Mouse (Mus musculus) CD4-positive, CD25-positive, alpha-beta regulatory T cell, adult 2 months (primary cell): ENCODE results near the gene Pcbd1.
A peak's percentile ranks its signal among the peaks of the same experiment; 100 is the strongest.
"Not testable (repeated sequence)": the region's sequence is repeated elsewhere in the genome, so short reads cannot be mapped to it uniquely, and the experiment has no call there.

Experiments
- DNase-seq: peaks from one replicate; pipeline ENCODE4 v3.0.0-alpha.2; 2012; ENCODE audit warnings: low read depth, low spot score

Gene Pcbd1

GRCm38 (mm10) chr10:61091866-61092265 is 2.7 kb downstream of the Pcbd1 start:
- no peak for DNase-seq

- no peak for DNase-seq
Measured at GRCm38 (mm10) chr10:61103564-61104114, 14.5 kb downstream of the Pcbd1 start.

DNA sequence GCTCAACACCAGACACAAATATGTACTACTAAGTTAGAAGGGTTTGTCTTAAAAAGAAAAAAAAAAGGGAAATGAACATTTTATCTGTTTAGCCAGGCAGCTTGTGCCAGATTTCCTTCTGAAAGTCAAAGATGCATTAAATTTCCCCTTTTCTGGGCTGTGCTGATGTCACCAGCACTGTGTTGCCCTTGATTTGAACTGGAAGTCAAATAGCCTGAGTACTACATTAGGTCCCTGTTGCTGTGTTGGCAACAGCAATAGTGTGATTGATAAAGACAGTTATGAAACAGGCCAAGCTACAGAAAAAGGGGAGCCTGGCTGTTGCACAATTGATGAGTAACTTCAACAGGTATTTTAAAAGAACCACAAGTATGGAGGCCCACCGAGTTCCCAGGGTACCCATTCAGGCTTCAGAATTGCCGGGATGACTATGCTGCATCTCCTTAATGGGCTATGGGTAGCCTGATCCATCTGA is 25.2 kb downstream of the Pcbd1 start:
- no peak for DNase-seq

DNA sequence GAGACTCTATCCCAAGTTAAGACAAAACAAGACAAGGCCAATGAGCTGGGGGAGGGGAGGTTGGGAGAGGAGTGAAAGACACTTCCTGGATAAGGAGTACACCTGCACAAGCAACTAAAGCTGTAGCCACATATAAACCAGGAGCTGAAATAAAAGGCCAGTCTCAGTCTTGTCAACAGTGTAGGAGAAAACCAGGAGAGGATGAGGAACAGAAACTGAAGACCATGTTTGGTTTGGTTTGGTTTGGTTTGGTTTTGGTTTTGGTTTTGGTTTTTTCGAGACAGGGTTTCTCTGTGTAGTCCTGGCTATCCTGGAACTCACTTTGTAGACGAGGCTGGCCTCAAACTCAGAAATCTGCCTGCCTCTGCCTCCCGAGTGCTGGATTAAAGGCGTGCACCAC is 32.6 kb downstream of the Pcbd1 start:
- not testable (repeated sequence) for DNase-seq

- DNase-seq, result no peak
Measured at GRCm38 (mm10) chr10:61123276-61123913, 34.3 kb downstream of the Pcbd1 start.

- no peak for DNase-seq
Measured at GRCm38 (mm10) chr10:61124462-61124861, 35.3 kb downstream of the Pcbd1 start.

DNA sequence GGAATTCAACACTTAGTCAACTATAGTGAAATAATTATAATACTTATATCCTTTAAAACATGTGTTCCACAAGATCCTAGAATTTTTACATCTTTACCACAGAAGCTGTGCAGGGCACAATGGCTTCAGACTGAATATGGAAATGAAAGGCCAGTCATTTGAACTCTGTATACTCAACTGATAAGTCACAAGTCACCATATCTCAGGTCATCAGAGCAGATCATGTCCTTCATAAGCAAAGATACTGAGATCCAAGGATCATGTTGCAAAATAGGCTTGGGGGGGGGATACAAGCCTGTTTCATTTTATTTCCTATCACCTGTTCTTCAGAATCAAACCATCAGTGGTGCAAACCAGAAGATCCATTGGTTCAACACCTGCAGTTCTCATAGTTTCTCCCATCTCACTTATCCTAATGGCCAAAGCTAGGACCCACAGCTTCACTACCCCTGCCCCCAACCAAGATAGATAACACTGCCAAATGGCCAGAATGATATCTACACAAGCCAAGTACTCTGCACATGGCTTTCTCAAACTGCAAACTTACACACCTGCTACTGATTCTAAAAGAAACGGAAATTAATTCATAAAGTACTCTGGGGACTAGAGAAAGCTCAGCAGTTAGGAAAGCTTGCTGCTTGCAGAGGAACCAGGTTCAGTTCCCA is 39.7 kb downstream of the Pcbd1 start:
- DNase-seq, result no peak

DNA sequence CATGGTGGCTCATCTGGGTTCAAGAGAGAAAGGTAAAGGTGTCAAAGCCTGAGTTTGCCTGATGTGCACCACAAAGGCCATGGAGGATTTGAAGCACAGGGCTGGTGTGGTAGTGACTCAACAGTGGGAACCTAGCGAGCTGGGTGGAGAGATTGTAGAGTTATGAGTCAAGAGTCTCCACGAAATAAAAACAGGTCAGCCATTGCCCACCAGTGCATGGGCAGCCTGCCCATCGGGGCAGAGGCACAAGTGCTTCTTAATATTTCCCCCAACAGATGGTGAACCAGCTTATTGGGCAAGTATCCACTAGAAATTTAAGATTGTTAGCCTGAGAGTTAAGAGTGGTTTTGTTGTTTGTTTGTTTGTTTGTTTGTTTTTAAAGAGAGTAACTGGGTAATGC is 41.8 kb downstream of the Pcbd1 start:
- no peak for DNase-seq

DNA sequence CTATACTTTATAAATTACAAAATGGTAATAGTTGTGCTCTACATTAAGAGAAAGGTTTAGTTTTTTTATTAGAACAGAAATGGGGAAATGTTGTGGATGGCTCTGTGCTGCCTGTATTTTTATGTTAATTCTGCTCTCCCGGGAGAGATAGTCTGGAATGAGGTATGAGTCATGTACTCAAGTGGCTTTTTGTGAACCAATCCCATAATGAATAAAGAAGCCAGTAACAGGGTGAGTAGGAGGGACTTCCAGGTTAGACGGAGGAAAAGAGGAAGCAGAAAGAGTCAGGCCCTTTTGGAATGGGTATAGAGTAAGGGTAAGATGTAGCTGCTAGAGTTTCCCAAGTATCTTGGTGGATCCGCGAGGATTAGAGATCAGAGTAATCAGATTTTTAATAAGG is 44.9 kb downstream of the Pcbd1 start:
- no peak for DNase-seq

DNA sequence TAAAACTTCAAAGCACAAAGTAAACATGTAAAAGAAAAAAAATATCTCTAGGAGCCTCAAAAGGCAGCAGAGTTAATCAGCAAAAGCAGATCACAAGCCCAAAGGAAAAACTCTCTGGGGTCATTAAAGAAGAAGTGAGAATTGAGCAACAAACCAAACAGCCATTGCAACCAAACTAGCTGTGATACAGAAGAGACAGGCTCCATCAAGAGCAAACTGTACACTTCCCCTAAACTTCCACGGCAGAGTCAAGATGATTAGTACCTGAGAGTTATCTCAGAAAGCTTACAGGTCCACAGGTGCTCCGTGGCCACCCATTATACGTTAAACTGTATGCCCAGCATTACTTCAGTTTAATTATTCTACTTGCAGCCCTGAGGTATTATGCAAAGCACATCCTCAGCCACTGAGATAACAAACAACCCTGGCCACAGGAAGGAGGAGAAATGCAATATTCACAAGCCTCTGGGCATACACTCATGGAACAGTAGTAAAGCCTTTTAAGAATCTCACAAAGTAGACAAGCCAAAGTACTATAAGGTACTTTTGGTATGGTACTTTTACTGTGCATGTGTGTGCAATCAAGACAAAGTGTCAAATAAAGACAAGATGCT is 46.2 kb downstream of the Pcbd1 start:
- DNase-seq, result no peak

DNA sequence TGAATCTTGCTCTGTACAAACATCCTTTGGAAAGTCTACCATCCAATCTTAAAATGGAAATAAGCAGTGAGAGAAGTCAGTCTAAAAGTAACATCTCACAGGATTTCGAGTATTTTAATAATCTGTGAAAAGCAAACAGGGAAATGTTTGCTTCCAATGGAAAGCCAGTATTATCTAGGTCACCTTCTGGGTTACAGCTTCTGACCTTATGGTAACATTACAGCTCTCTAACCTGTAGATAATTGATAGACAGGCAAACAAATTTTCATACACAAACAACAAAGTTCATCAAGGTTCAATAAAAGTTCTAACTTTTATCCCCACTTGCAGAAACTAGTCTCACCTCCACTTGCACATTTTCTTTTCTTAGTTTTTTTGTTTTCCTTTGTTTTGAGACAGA is 48.4 kb downstream of the Pcbd1 start:
- no peak for DNase-seq

DNA sequence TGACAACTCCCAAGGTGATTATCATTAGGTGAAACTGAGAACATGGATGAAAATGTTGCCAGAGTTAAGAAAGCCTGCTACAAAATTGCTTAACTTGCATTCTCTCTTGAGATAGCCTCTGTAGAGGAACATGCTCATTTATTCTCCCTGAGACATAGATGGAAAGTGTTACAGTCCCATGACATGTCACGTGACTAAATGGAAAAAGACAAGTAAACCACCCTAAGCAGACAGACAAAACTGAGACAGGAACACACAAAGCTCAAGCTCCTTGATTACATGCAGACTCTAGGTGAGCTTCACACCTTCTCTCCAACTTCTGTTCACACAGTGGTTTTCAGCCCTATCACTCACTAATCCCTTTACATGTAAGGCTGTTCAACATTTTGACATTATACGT is 54.2 kb downstream of the Pcbd1 start:
- DNase-seq, result peak; percentile 29
